13 mouse cellular contexts compared by ENCODE assay signal in genomic region chr8:78119682-78120081, GRCm38 (mm10).
DNase-seq lines count a peak whose midpoint lies in the region; ATAC-seq and TF ChIP-seq lines count a peak whose summit lies in the region.
"Had no signal": no experiment of that assay in that cellular context is flagged by ENCODE, and none has a peak within 500 bp of the region (broad histone marks: within the 10 kb centered on the region; RNA-seq: fewer than 3 reads in every experiment).

No protein-coding gene starts in this region.

- intact Hi-C loops in left cerebral cortex, postnatal 36 days (cut with DNase I), result no loop called here

- no peaks in the 10 kb centered on the region for H3K9me3 ChIP-seq in forebrain, postnatal 0 days (ENCODE audit: low read length)
- H3K9me3 ChIP-seq in neural tube, embryonic 14.5 days (ENCODE audit: control insufficient read depth, low read length), result no peaks in the 10 kb centered on the region
- no peaks in the 10 kb centered on the region for H3K9me3 ChIP-seq in liver, embryonic 12.5 days (replicated peaks)
- H3K9me3 ChIP-seq: embryonic facial prominence, embryonic 15.5 days had no signal

- DNase-seq in cerebellum, postnatal 10 days, result peak; percentile 69 to 78
- DNase-seq in cerebellum, adult 8-10 months, result no peak
- peak; percentile 4 for DNase-seq in left cerebral cortex, adult 11 months (ENCODE audit: low spot score)
- DNase-seq in left cerebral cortex, postnatal 36 days (ENCODE audit: low spot score in 2 of 2), result no peak
- DNase-seq in forebrain, postnatal 0 days, result peak; percentile 48
- DNase-seq in kidney, postnatal 36 days, result no peak
- DNase-seq: heart, postnatal 36 days; lung, postnatal 14 days had no signal

- no peaks in the 10 kb centered on the region for H3K27me3 ChIP-seq in forebrain, postnatal 0 days (ENCODE audit: insufficient read depth, low read length)
- H3K27me3 ChIP-seq in neural tube, embryonic 14.5 days (ENCODE audit: control insufficient read depth, insufficient read depth, low read length), result no peaks in the 10 kb centered on the region
- H3K27me3 ChIP-seq in liver, embryonic 12.5 days (replicated peaks), result no peaks in the 10 kb centered on the region; the same call in 1 of the 2 replicates
- H3K27me3 ChIP-seq: embryonic facial prominence, embryonic 15.5 days had no signal

- H3K4me3 ChIP-seq in forebrain, postnatal 0 days (ENCODE audit: low read depth, low read length), result no peak overlapping the region
- H3K4me3 ChIP-seq in neural tube, embryonic 14.5 days (ENCODE audit: low read depth, low read length), result no peak overlapping the region
- no peak overlapping the region for H3K4me3 ChIP-seq in liver, embryonic 12.5 days
- H3K4me3 ChIP-seq: embryonic facial prominence, embryonic 15.5 days; myocyte had no signal

- no peak overlapping the region for H3K27ac ChIP-seq in forebrain, postnatal 0 days (ENCODE audit: low read depth, low read length)
- no peak overlapping the region for H3K27ac ChIP-seq in neural tube, embryonic 14.5 days (ENCODE audit: low read depth, low read length)
- no peak overlapping the region for H3K27ac ChIP-seq in liver, embryonic 12.5 days
- H3K27ac ChIP-seq: embryonic facial prominence, embryonic 15.5 days; kidney, postnatal 0 days had no signal

- no peak for TF ChIP-seq CTCF in forebrain, postnatal 0 days (IDR thresholded peaks at IDR 0.05; ENCODE audit: low read depth)

- H3K9ac ChIP-seq in forebrain, postnatal 0 days, result no peak overlapping the region
- H3K9ac ChIP-seq in neural tube, embryonic 14.5 days (replicated peaks; ENCODE audit: low read depth, low read length), result no peak overlapping the region
- no peak overlapping the region for H3K9ac ChIP-seq in liver, embryonic 12.5 days
- H3K9ac ChIP-seq: embryonic facial prominence, embryonic 15.5 days had no signal

- no peaks in the 10 kb centered on the region for H3K36me3 ChIP-seq in forebrain, postnatal 0 days (ENCODE audit: insufficient read depth)
- H3K36me3 ChIP-seq in neural tube, embryonic 14.5 days (ENCODE audit: control insufficient read depth, insufficient read depth, low read length), result no peaks in the 10 kb centered on the region
- H3K36me3 ChIP-seq in liver, embryonic 12.5 days, result no peaks in the 10 kb centered on the region
- H3K36me3 ChIP-seq: embryonic facial prominence, embryonic 15.5 days had no signal

- WGBS in forebrain, postnatal 0 days, result 11% methylated on average over 11 of the region's 11 CpGs
- WGBS in neural tube, embryonic 14.5 days, result 46% methylated on average over 11 of the region's 11 CpGs
- WGBS in liver, embryonic 12.5 days (ENCODE audit: insufficient replicate concordance), result 66% methylated on average over 11 of the region's 11 CpGs

- ATAC-seq in forebrain, postnatal 0 days, result peak; percentile 64
- ATAC-seq in neural tube, embryonic 14.5 days (ENCODE audit: low read depth), result peak; percentile 71; the same call in 1 of the 2 replicates
- ATAC-seq in liver, embryonic 12.5 days, result no peak

- H3K4me2 ChIP-seq in forebrain, postnatal 0 days (ENCODE audit: low read depth), result peak overlapping the region; percentile 19
- H3K4me2 ChIP-seq in neural tube, embryonic 14.5 days (ENCODE audit: low read depth, low read length), result no peak overlapping the region
- no peak overlapping the region for H3K4me2 ChIP-seq in liver, embryonic 12.5 days
- H3K4me2 ChIP-seq: embryonic facial prominence, embryonic 15.5 days had no signal

- H3K4me1 ChIP-seq in forebrain, postnatal 0 days (ENCODE audit: insufficient read depth), result peaks cover 4% of the 10 kb centered on the region; the same call in 1 of the 2 replicates
- no peaks in the 10 kb centered on the region for H3K4me1 ChIP-seq in neural tube, embryonic 14.5 days (ENCODE audit: control insufficient read depth, insufficient read depth, low read length)
- H3K4me1 ChIP-seq in liver, embryonic 12.5 days, result no peaks in the 10 kb centered on the region
- H3K4me1 ChIP-seq: embryonic facial prominence, embryonic 15.5 days had no signal

Comparison
In these comparisons a context has a peak if more than half of its experiments do, and no peak if none do; other contexts are left out.
1. DNase-seq: peak in cerebellum, postnatal 10 days (2 of 2), left cerebral cortex, adult 11 months (single experiment) and forebrain, postnatal 0 days (single experiment); none in cerebellum, adult 8-10 months (single experiment), left cerebral cortex, postnatal 36 days (0 of 2) and kidney, postnatal 36 days (0 of 2).